Mouse (Mus musculus) stomach, postnatal 0 days (tissue): ENCODE measurements around the gene Gltp.

Experiments
- CTCF ChIP-seq: IDR thresholded peaks from 2 replicates; pipeline ENCODE4 v1.5.1; 2016; ENCODE audit warnings: antibody characterized with exemption, low read depth, mild to moderate bottlenecking, moderate library complexity
- EP300 ChIP-seq: optimal IDR thresholded peaks from 2 replicates; pipeline ENCODE3; 2016; ENCODE audit warnings: antibody characterized with exemption

GRCm38 (mm10) chr5:114636091-114636490, 54.7 kb downstream of the Gltp start:
- TF ChIP-seq CTCF (no peak), EP300 (no peak)
